Mouse (Mus musculus): ENCODE measurements at regions not wholly inside any gene's neighbourhood (a gene's known extent, or its start where the extent isn't known, plus 50 kb on each side); places are given as distances from the start of the nearest gene placed in this dataset.

DNA sequence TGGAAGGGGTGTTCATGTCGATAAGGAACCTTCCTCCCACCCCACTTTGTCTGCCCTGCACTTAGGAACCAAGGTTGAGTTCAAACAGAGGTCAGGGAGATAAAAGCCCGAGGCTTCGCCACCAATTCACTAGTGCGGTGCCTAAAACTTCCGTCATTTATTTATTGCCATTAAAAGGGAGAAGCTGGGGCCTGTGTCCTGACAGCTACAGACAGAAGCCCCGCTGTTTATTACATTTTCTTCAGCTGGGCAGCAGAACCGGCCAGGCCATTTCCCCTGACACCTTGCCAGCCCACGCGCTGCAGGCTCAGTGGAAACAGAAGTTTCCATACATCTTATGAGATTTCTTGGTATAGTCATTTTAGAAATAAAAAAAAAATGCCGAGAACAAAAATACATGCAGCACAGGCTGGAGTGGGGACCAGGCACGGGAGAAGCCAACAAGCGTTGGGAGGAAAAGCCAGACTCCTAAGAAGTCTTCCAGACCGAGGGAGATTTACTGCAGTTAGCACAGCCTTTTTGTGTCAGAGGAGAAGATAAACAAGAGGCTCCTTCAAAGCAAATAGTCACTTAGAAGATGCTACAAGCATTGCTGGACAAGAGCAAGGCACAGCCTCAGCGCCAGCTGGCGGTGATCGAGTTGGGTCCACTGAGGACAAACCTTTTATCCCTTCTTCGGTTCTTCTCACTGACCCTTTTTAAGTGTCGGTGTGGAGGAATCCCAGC, 120.5 kb upstream of the Gm10295 start:
- H3K4me1 ChIP-seq (ENCODE audit: control insufficient read depth, insufficient read depth, low read length), result peaks cover 23% of the 10 kb centered on the region
- H3K4me3 ChIP-seq (ENCODE audit: low read depth, low read length), result no peak overlapping the region
- ATAC-seq (ENCODE audit: insufficient read depth, low FRiP score, low TSS enrichment) (peak; percentile 67), DNase-seq (ENCODE audit: low spot score) (peak; percentile 64)
- no peaks in the 10 kb centered on the region for H3K27me3 ChIP-seq (ENCODE audit: control insufficient read depth, insufficient read depth, low read length)
- no peaks in the 10 kb centered on the region for H3K36me3 ChIP-seq (ENCODE audit: control insufficient read depth, insufficient read depth, low read length)
- no peaks in the 10 kb centered on the region for H3K9me3 ChIP-seq (ENCODE audit: control insufficient read depth, low read length)
- 4% methylated on average over 18 of the region's 18 CpGs for WGBS
- peak overlapping the region; percentile 29 for H3K4me2 ChIP-seq (ENCODE audit: low read depth)
- H3K9ac ChIP-seq (ENCODE audit: low read length), result peak overlapping the region; percentile 30; the same call in 1 of the 2 replicates
- H3K27ac ChIP-seq (ENCODE audit: low read depth, low read length), result peak overlapping the region; percentile 83

- H3K4me1 ChIP-seq (ENCODE audit: control insufficient read depth, insufficient read depth, low read length), result peaks cover 23% of the 10 kb centered on the region
- no peaks in the 10 kb centered on the region for H3K27me3 ChIP-seq (ENCODE audit: control insufficient read depth, insufficient read depth, low read length)
- DNase-seq (ENCODE audit: low spot score) (no peak), ATAC-seq (ENCODE audit: insufficient read depth, low FRiP score, low TSS enrichment) (peak; percentile 70; the same call in 1 of the 2 replicates)
- no peak overlapping the region for H3K4me3 ChIP-seq (ENCODE audit: low read depth, low read length)
- H3K27ac ChIP-seq (ENCODE audit: low read depth, low read length), result peak overlapping the region; percentile 83
- no peaks in the 10 kb centered on the region for H3K9me3 ChIP-seq (ENCODE audit: control insufficient read depth, low read length)
- H3K36me3 ChIP-seq (ENCODE audit: control insufficient read depth, insufficient read depth, low read length), result no peaks in the 10 kb centered on the region
- no peak overlapping the region for H3K9ac ChIP-seq (ENCODE audit: low read length)
- peak overlapping the region; percentile 29; the same call in 1 of the 2 replicates for H3K4me2 ChIP-seq (ENCODE audit: low read depth)
- WGBS, result 7% methylated on average over 3 of the region's 3 CpGs
These were observed 120.0 kb upstream of the Gm10295 start for GRCm38 (mm10) chr7:71471319-71471657.

GRCm38 (mm10) chr7:71470418-71470817, 119.1 kb upstream of the Gm10295 start:
- no peak for DNase-seq (ENCODE audit: low spot score)
- ATAC-seq (ENCODE audit: insufficient read depth, low FRiP score, low TSS enrichment), result no peak
- Histone ChIP-seq H3K27me3 (ENCODE audit: control insufficient read depth, insufficient read depth, low read length) (no peaks in the 10 kb centered on the region), H3K4me2 (ENCODE audit: low read depth) (no peak overlapping the region), H3K4me3 (ENCODE audit: low read depth, low read length) (no peak overlapping the region), H3K9me3 (ENCODE audit: control insufficient read depth, low read length) (no peaks in the 10 kb centered on the region), H3K9ac (ENCODE audit: low read length) (no peak overlapping the region), H3K36me3 (ENCODE audit: control insufficient read depth, insufficient read depth, low read length) (no peaks in the 10 kb centered on the region), H3K4me1 (ENCODE audit: control insufficient read depth, insufficient read depth, low read length) (peaks cover 23% of the 10 kb centered on the region), H3K27ac (ENCODE audit: low read depth, low read length) (peak overlapping the region; percentile 0; the same call in 1 of the 2 replicates)
- 50% methylated on average over 2 of the region's 2 CpGs for WGBS

GRCm38 (mm10) chr7:71469951-71470350, 118.7 kb upstream of the Gm10295 start:
- WGBS, result 89% methylated on average over 4 of the region's 4 CpGs
- Histone ChIP-seq H3K4me2 (ENCODE audit: low read depth) (no peak overlapping the region), H3K27me3 (ENCODE audit: control insufficient read depth, insufficient read depth, low read length) (no peaks in the 10 kb centered on the region), H3K27ac (ENCODE audit: low read depth, low read length) (peak overlapping the region; percentile 0; the same call in 1 of the 2 replicates), H3K9ac (ENCODE audit: low read length) (no peak overlapping the region), H3K36me3 (ENCODE audit: control insufficient read depth, insufficient read depth, low read length) (no peaks in the 10 kb centered on the region), H3K4me1 (ENCODE audit: control insufficient read depth, insufficient read depth, low read length) (peaks cover 23% of the 10 kb centered on the region), H3K4me3 (ENCODE audit: low read depth, low read length) (no peak overlapping the region), H3K9me3 (ENCODE audit: control insufficient read depth, low read length) (no peaks in the 10 kb centered on the region)
- ATAC-seq (ENCODE audit: insufficient read depth, low FRiP score, low TSS enrichment), result no peak
- DNase-seq (ENCODE audit: low spot score), result no peak

DNA sequence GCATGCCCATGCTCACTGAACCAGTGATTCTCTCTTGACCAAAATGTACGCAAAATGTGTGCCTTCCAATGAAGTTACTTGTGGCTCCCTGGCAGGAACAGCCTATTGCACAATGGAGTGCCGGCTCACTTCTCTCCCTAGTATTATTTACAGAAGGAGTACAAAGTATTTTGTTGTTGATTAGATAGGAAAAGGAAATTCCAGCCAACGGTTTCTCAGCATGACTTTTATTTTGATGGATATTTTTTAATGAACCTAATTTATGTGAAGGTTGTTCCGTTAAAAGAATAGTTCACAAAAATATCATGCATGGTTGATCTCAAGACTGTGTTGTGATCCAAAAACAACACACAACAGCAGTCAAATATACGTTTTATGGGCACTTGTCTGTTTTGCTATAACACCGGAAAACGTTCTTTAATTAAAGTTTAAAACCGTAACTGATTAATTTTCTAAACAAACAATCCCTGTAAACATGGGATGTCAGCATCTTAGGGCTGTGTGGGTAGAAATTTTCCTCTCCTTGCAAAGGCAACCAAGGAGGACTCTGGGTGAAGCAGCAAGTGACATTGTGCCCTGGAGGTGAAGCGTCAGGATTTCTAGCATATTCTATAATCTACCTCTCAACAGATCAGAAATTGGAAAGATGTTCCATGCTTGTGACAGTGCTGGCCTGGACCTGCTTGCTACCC, 116.3 kb upstream of the Gm10295 start:
- H3K4me3 ChIP-seq (ENCODE audit: low read depth, low read length), result no peak overlapping the region
- no peak overlapping the region for H3K4me2 ChIP-seq (ENCODE audit: low read depth)
- peaks cover 17% of the 10 kb centered on the region for H3K4me1 ChIP-seq (ENCODE audit: control insufficient read depth, insufficient read depth, low read length)
- 79% methylated on average over 9 of the region's 9 CpGs for WGBS
- H3K9me3 ChIP-seq (ENCODE audit: control insufficient read depth, low read length), result no peaks in the 10 kb centered on the region
- no peak overlapping the region for H3K9ac ChIP-seq (ENCODE audit: low read length)
- H3K36me3 ChIP-seq (ENCODE audit: control insufficient read depth, insufficient read depth, low read length), result no peaks in the 10 kb centered on the region
- no peak for ATAC-seq (ENCODE audit: insufficient read depth, low FRiP score, low TSS enrichment)
- no peak for DNase-seq (ENCODE audit: low spot score)
- no peaks in the 10 kb centered on the region for H3K27me3 ChIP-seq (ENCODE audit: control insufficient read depth, insufficient read depth, low read length)
- H3K27ac ChIP-seq (ENCODE audit: low read depth, low read length), result no peak overlapping the region

GRCm38 (mm10) chr7:71464127-71464526, 112.8 kb upstream of the Gm10295 start:
- Histone ChIP-seq H3K27ac (ENCODE audit: low read depth, low read length) (no peak overlapping the region), H3K27me3 (ENCODE audit: control insufficient read depth, insufficient read depth, low read length) (no peaks in the 10 kb centered on the region), H3K4me1 (ENCODE audit: control insufficient read depth, insufficient read depth, low read length) (no peaks in the 10 kb centered on the region), H3K4me3 (ENCODE audit: low read depth, low read length) (no peak overlapping the region), H3K9me3 (ENCODE audit: control insufficient read depth, low read length) (no peaks in the 10 kb centered on the region), H3K4me2 (ENCODE audit: low read depth) (no peak overlapping the region), H3K9ac (ENCODE audit: low read length) (no peak overlapping the region), H3K36me3 (ENCODE audit: control insufficient read depth, insufficient read depth, low read length) (no peaks in the 10 kb centered on the region)
- no peak for ATAC-seq (ENCODE audit: insufficient read depth, low FRiP score, low TSS enrichment)
- no peak for DNase-seq (ENCODE audit: low spot score)

DNA sequence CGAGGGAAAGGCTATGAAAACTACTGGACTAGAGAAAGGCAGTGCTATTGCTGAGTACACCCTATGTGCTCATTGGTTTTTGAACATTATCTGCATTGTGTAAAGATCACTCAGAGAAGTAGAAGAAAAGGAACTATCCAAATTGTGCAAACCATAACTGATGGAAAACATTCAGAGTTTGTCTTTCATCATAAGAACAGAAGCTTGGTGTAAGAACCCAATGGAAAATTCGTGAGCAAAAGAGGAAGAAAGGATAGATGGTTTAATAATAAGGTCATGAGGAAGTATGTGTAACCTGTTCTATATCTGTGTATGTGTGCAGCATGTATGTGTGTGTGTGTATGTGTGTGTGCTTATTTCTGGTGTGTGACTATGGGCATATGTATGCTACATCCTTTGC, 112.3 kb upstream of the Gm10295 start:
- no peaks in the 10 kb centered on the region for H3K36me3 ChIP-seq (ENCODE audit: control insufficient read depth, insufficient read depth, low read length)
- ATAC-seq (ENCODE audit: insufficient read depth, low FRiP score, low TSS enrichment) (no peak), DNase-seq (ENCODE audit: low spot score) (no peak)
- H3K4me3 ChIP-seq (ENCODE audit: low read depth, low read length), result no peak overlapping the region
- 89% methylated on average over 2 of the region's 2 CpGs for WGBS
- no peaks in the 10 kb centered on the region for H3K4me1 ChIP-seq (ENCODE audit: control insufficient read depth, insufficient read depth, low read length)
- no peaks in the 10 kb centered on the region for H3K27me3 ChIP-seq (ENCODE audit: control insufficient read depth, insufficient read depth, low read length)
- H3K4me2 ChIP-seq (ENCODE audit: low read depth), result no peak overlapping the region
- no peak overlapping the region for H3K9ac ChIP-seq (ENCODE audit: low read length)
- H3K27ac ChIP-seq (ENCODE audit: low read depth, low read length), result no peak overlapping the region
- no peaks in the 10 kb centered on the region for H3K9me3 ChIP-seq (ENCODE audit: control insufficient read depth, low read length)

GRCm38 (mm10) chr7:71459805-71460204, 108.5 kb upstream of the Gm10295 start:
- Histone ChIP-seq H3K9me3 (ENCODE audit: control insufficient read depth, low read length) (no peaks in the 10 kb centered on the region), H3K4me2 (ENCODE audit: low read depth) (no peak overlapping the region), H3K36me3 (ENCODE audit: control insufficient read depth, insufficient read depth, low read length) (no peaks in the 10 kb centered on the region), H3K27me3 (ENCODE audit: control insufficient read depth, insufficient read depth, low read length) (no peaks in the 10 kb centered on the region), H3K27ac (ENCODE audit: low read depth, low read length) (no peak overlapping the region), H3K4me3 (ENCODE audit: low read depth, low read length) (no peak overlapping the region), H3K9ac (ENCODE audit: low read length) (no peak overlapping the region), H3K4me1 (ENCODE audit: control insufficient read depth, insufficient read depth, low read length) (no peaks in the 10 kb centered on the region)
- no peak for ATAC-seq (ENCODE audit: insufficient read depth, low FRiP score, low TSS enrichment)
- no peak for DNase-seq (ENCODE audit: low spot score)

Data from neural tube, embryonic 11.5 days (tissue).